Mouse (Mus musculus) thymus, postnatal 0 days (tissue): ENCODE measurements around the gene Cdkn2a. TPM values are rescaled to one million over a fixed set of nuclear protein-coding genes. Genes with fewer than 3 reads are reported as not detected.

Experiments used
- DNase-seq: peaks from one replicate; pipeline ENCODE4 v3.0.0-alpha.2; 2015; ENCODE audit warnings: low spot score
- polyA plus RNA-seq: library from polyadenylated mRNA; unstranded; fragments of >200 nt; fragmentation: Nextera tagmentation; extraction: Ambion mirVana; gene quantifications from 2 replicates; pipeline ENCODE4 v1.2.1, GENCODE M21; 2015

The Cdkn2a gene
- polyA plus RNA-seq, 1 experiment from 2014 or later = not detected

DNA sequence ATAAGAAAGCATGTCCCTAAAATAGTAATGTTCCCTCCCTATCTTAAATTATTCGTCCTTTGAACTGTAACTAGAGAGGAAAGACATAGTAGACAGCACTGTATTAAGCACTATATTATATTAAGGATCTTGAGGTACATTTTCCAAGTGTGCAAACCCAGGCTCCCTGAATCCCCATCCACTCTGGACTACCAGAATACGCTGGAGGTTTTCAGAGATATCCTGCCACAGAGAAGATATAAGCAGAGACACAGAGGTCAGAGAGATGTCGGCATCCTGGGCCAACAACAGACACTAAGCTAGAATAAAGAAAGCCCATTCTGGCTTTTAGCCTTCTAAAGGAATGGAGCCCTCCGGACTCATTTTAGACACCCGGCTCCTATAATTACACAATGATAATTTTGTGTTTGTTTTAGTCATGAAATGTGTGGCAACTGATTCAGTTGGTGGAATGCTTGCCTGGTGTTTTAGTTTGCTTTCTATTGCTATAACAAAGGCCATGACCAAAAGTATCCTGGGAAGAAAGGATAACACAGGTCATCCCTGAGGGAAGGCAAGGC, 17.0 kb downstream of the Cdkn2a start:
- DNase-seq = no peak

GRCm38 (mm10) chr4:89276669-89277219, 17.7 kb downstream of the Cdkn2a start:
- no peak for DNase-seq

DNA sequence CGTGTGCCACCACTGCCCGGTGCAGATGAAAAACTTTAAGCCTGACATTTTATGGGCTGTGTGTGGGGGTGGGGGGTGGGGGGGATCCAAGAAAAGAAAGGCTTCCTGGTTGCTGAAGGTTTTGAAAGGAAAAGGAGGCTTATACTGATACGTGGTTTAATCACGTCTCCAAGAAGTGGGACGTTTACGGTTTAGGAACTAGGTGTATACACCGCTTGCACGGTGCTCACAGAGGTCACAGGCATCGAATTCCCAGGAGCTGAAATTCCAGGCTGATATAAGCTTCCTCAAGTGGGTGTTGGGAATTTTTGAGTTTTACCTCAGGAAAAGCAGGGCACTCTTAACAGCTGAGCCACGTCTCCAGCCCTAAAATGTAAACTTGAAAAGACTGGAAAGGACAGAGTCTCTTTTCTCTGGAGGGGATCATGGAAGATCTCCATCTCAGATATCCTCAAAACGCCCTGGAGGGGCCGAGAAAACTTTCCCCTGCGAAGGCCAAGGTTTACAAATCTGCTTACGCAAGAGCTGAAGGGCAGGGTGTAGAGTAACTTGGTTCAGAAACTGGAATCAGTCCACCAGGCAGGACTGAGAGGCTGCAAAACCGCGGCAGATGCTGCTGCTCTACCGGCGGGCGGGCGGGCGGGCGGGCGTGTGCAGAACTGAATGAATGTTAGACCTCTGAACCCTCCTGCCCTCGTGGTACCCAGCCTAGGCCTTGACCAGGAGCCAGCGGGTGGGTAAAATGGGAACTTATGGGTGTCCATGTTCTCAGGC, 18.5 kb downstream of the Cdkn2a start:
- DNase-seq = no peak

DNA sequence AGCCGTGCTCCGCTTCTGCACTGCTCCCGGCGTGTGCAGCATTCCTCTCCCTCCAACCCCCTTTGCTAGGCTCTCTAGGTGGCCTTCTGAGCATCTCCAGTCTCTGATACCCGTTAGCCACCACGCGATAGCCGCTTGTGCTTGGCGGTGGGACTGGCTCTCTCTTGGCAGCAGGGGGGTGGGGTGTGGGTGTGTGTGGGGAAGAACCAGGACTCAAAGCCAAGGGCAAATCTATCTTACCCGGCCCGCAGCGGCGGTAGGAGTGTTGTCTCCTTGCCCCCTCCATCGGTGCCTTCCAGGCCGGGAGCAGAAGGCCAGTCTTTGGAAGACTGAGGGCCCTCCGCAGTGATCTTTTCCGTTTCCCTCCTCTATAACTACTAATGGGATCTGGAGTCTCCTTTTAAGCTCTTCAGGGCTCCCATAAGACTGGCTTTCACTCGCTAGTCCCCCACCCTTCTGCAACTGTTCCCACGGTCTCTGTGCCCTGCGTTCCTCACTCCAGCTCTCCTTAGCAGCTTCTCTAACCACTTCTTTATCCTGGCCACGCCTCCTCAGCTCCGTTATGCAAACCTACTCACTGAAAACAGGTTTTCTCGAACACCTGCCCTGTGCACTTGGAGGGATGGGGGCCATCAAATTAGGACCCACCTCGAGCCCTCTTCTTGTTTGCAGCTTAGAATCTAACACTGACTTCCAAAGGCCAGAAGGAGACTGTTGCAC, 19.5 kb downstream of the Cdkn2a start:
- DNase-seq = no peak

DNA sequence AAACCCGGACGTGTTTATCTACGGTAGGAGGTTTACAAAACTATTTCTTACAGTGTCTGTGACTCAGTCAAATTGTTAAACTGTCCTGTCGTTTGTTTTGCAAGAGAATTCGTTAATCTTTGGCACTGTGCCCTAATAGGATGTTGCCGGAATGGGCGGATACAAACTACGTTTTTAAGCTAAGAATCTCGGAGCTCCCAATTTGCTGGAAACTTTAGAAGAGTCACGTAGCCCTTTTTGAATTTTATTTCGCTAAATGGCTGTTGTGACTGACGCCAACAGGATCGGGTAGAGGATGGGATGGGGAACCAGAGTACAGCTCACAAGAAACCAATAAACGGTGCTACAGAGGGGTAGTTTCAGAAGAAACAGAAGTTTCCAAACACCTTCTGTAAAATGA, 20.4 kb downstream of the Cdkn2a start:
- no peak for DNase-seq

- DNase-seq = no peak
These were observed 20.9 kb downstream of the Cdkn2a start for GRCm38 (mm10) chr4:89273585-89273984.

GRCm38 (mm10) chr4:89272961-89273540, 21.4 kb downstream of the Cdkn2a start:
- no peak for DNase-seq

DNA sequence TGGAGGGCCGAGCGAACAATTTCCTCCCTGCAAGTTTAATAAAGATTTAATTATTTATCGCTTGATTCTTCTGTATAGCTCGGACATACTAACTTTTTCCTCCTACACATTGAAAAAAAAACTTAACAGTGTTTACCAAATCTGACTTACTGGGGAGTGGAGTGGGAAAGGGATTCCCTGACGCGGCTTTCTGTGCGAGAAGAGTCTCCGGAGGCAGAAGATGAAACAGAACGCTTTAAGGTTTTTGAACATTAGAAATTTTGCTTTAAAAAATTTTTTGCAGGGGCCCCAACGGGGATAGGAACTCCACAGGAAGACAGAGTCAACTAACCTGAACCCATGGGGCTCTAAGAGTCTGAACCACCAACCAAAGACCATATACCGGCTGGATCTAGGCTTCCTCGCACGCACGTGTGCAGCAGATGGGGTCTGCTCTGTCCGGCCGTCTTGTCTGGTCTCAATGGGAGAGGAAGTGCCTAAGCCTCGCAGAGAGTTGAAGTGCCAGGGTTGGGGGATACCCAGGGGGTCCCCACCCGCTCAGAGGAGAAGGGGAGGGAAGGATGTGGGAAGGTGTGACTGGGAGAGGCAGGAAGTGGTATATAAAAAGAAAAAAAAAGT, 22.2 kb downstream of the Cdkn2a start:
- no peak for DNase-seq

DNA sequence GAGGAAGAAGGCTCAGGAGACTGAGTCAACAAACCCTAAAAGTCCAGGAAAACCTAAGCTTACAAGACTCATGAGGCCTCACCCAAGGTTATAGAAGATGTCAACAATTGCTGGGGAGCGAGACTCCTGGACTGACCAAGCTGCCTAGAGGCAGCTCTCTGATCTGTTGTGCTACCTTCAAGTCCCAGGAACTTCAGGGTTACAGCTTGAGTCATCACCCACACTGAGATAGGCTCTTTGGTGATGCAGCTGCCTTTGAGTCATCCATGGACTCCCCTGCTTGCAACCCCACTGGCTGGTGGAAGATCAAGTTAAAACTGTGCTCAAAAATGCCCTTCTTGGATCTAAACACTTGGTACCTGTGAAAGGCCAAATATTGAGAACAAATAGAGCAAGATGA, 36.7 kb downstream of the Cdkn2a start:
- DNase-seq = no peak

GRCm38 (mm10) chr4:89234446-89234845, 60.0 kb downstream of the Cdkn2a start:
- no peak for DNase-seq

Other genes with a start within 250 kb of the Cdkn2a start
- 56.8 and 59.0 TPM in 2 replicates for gene Mtap, start 157.5 kb downstream of the Cdkn2a start, polyA plus RNA-seq
- gene Cdkn2b, start 16.4 kb upstream of the Cdkn2a start, polyA plus RNA-seq = 3.5 and 4.2 TPM in 2 replicates